Mouse (Mus musculus) cerebellum, adult (tissue): ENCODE data around the gene Qtrt1.
A peak's percentile ranks its signal among the peaks of the same experiment; 100 is the strongest.

Experiments used
- ATAC-seq: cut with Nextera tagmentation; 2 replicates; pipeline ENCODE4 v1.9.2; 2017; ENCODE audit warnings: mild to moderate bottlenecking, moderate library complexity, mixed read lengths; ENCODE audit not compliant: insufficient number of reproducible peaks, low FRiP score, low TSS enrichment

Qtrt1 gene

GRCm38 (mm10) chr9:21417866-21418265, 6.2 kb downstream of the Qtrt1 start:
- ATAC-seq, result no peak

DNA sequence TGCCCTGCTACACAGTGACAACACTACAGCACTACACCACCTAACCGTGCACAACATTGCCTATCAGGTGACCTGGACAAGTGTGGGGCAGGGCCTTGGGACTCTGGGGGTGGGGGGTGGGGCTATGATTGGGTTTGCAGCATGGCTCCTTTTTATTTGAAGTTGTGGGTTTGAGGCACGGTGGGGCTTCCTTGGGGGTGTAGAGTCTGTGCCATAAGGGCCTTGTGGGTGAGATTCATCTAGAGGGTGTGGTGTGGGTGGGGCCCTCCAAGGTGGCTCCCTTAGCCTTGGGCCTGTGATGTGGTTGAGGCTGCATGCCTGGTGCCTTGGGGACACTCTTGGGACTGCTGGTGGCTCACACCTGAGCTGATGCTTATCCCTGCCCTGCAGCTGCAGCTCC, 8.0 kb downstream of the Qtrt1 start:
- ATAC-seq, result no peak

- ATAC-seq, result peak; percentile 98
These were observed 13.3 kb downstream of the Qtrt1 start, which contains the start of gene Dnm2 for GRCm38 (mm10) chr9:21424631-21425555. Gene Dnm2, plus strand, starts transcription at chr9:21424908.

- ATAC-seq, result no peak
These were observed 13.9 kb downstream of the Qtrt1 start for GRCm38 (mm10) chr9:21425556-21425945.

- ATAC-seq, result no peak
These were observed 14.4 kb downstream of the Qtrt1 start for GRCm38 (mm10) chr9:21426013-21426412.

DNA sequence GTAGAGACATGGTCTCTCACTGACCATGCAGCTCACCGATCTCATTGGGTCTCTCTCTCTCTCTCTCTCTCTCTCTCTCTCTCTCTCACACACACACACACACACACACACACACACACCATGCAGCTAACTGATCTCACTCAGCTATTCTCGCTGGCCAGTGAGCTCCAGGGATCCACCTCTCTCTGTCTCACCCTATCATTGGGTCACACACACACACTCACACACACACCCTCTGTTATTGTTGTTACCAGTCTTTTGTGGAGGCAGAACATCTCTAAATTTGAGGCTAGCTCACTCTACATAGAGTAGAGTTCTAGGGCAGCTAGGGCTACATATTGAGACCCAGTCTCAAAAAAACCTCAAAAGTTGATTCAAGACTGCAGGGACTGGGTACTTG, 14.9 kb downstream of the Qtrt1 start:
- no peak for ATAC-seq

DNA sequence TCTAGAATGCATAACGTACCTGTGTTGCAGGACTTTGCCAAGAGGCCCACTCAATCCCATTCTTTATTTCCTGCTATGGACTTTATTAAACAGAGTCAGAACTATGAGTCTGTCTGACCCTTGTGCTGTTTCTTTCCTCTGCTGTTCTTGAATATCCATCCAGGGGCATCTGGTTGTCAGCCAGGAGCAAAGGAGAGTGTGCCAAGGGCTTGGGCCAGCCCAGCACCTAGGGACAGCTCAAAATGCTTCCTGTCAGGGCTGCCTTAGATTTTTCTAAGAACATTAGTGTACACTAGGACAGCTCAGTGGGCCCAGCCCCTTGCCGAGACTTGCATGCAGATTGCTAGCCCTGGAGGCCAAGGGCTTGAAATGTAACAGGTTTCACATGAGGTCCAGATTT, 16.1 kb downstream of the Qtrt1 start:
- no peak for ATAC-seq

DNA sequence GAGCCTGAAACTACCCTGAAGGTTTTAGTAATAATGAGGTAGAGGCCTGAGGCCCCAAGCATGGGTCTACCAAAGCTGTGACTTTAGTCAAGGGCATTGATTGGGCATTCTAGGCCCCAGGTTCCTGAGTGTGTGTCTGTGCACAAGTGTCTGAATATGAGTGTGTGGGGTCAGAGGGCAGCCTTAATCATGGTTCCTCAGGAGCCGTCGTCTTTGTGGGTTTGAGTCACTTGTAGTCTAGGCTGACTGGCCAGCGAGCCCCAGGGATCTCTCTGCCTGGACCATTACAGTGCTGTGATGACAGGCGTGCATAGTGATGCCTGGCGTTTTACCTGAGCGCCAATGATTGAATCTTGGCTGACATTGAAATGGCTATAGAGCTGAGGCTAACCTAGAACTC, 16.5 kb downstream of the Qtrt1 start:
- ATAC-seq, result no peak

- ATAC-seq, result no peak
These were observed 19.1 kb downstream of the Qtrt1 start for GRCm38 (mm10) chr9:21430724-21431123.

GRCm38 (mm10) chr9:21432066-21432465, 20.4 kb downstream of the Qtrt1 start:
- ATAC-seq, result no peak

DNA sequence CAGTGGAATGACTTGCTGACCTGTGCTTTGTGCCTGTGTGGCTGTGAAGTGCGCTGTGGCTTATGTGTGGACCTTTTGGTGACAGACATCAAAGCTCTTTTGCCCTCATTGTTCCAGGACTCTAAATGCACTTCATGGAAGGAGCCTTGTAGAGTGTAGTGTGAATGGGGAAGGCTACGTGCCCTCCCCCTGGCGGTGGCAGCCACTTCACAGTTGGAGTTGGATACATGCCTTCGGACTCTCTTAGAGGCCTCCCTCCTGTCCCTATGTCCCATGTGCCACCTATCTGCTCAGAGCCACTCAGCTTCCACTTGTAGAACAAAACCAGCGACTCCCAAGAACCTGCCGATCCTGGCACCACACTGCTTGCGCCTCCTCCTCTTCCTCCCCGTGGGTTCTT, 22.1 kb downstream of the Qtrt1 start:
- ATAC-seq, result peak; percentile 71; the same call in 1 of the 2 replicates

- ATAC-seq, result no peak
These were observed 22.8 kb downstream of the Qtrt1 start for GRCm38 (mm10) chr9:21434410-21434809.

GRCm38 (mm10) chr9:21435777-21436635, 24.4 kb downstream of the Qtrt1 start:
- no peak for ATAC-seq

DNA sequence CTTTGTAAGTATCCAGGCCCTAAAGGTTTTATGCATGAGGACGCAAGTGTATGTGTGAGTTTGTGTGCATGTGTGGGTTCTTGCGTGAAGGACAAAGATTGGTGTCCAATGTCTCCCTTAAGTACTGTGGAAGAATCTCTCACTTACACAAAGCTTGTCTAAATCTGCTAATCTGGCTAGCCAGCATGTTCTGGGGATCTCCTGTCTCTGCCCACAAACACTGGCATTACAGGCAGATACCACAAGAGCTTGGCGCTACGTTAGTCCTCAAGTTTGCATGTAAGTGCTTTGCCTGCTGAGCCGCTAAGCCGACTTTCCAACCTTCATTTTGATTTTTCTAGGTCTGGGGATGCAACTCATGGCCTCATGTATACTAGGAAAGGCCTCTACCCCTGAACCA, 25.9 kb downstream of the Qtrt1 start:
- no peak for ATAC-seq

GRCm38 (mm10) chr9:21438219-21438618, 26.6 kb downstream of the Qtrt1 start:
- no peak for ATAC-seq

- no peak for ATAC-seq
These were observed 27.8 kb downstream of the Qtrt1 start for GRCm38 (mm10) chr9:21439456-21439855.

DNA sequence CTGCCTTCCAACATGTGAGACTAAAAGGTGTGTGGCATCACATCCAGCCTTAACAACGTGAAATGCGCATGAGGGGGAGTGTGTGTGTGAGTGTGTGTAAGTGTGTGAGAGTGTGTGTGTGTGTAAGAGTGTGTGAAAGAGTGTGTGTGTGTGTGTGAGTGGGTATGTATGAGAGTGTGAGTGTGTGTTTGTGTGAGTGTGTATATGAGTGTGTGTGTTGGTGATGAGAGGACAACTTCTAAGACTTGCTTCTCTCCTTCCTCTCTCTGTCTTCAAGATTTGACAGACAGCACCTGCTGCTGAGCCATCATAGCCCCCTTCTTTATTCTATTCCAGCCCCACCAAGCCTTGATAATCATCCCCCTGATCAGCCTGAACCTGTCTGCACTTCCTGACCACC, 28.3 kb downstream of the Qtrt1 start:
- ATAC-seq, result no peak

DNA sequence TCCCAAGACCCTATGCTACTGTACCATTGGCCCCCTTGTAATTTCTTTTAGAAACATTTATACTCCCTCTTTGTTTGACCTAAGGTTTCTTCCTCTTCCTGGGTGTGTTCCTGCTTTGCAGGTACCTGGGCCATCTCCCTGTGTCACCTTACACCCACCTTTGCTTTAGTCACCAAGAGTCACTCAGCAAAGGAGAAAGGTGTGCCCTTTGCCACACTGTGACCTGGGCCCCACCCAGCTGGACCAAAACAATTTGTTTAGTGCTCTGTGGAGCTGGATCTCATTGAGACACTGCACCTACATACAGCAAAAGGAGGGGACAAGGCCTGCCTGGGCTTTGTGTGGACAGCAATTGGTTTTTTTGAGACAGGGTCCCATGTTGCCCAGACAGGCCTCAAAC, 28.8 kb downstream of the Qtrt1 start:
- ATAC-seq, result no peak

DNA sequence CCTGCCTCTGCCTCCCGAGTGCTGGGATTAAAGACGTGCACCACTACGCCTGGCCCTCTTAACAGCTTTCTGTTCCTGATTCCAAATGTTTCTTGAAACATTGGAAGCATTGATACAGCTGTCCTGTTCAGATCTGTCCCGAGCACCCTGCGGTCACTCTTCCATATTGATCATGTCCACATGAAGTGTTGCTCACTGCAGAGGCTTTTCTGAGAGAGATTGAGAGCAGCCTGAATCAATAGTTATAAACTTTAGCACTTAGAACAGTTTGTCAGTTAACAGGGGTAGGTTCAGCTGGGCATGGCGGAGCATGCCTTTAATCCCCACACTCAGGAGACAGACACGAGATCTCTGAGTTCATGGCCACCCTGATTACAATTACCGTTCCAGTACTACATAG, 32.2 kb downstream of the Qtrt1 start:
- ATAC-seq, result no peak

- no peak for ATAC-seq
These were observed 32.9 kb downstream of the Qtrt1 start for GRCm38 (mm10) chr9:21444574-21444973.

DNA sequence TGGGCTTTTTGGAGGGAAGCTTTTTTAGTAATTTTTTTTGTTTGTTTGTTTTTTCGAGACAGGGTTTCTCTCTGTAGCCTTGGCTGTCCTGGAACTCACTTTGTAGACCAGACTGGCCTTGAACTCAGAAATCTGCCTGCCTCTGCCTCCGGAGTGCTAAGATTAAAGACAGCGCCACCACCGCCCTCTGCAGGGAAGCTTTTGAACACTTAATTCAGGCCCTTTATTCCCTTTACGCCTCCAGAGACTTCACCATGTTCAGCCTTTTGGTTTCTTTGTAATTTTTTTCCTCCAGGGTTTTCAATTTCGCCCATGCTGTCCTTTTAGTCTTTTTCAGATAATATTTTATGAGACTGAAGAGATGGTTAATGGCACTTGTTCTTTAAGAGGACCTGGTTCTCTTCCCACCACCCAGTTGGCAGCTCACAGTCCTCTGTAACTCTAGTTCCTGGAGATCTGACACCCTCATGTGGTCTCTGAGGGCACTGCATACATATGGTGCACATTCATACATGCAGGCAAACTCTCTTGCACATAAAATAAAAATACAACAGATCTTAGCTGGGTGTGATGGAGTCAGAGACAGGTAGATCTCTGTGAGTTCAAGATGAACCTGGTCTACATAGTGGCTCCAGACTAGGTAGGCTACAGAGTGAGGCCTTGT, 33.6 kb downstream of the Qtrt1 start:
- no peak for ATAC-seq
